Comparison of ENCODE assay signal across 10 mouse cellular contexts in the genomic region with DNA sequence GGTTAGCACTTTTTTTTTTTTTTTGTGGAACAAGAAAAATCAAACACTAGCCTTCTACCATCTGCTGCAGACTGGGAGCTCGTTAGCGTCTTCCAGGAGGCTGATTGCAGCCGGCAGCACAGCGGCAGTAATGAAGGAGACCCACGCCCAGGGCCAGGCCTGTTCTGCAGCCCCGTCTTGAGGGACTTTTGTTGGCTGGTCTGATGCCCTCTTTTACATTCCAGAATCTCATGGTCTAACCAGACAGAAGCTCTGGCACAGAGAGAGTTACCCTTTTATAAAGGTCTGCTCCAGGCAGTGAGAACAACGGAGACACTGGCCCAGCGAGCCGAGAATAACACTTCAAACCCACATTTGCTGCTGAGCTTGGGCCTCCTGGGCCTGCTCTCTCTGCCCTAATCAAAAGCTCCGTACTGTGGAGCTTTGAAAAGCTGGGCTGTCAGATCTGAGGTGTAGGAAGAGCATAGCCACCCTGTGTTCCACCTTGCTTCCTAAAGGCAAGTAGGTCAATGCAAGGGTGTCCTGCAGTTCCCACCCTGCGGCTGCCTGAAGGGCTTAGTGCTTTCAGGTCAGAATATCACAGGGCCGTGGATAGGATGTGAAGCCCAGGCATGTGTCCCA.
DNase-seq lines count a peak whose midpoint lies in the region; ATAC-seq and TF ChIP-seq lines count a peak whose summit lies in the region.
"Had no signal": no experiment of that assay in that cellular context is flagged by ENCODE, and none has a peak within 500 bp of the region (broad histone marks: within the 10 kb centered on the region; RNA-seq: fewer than 3 reads in every experiment).

No protein-coding gene starts in this region.

- H3K4me3 ChIP-seq in left cerebral cortex, adult 2 months = no peak overlapping the region
- H3K4me3 ChIP-seq in forebrain, embryonic 15.5 days = no peak overlapping the region
- no peak overlapping the region for H3K4me3 ChIP-seq in limb, embryonic 15.5 days
- H3K4me3 ChIP-seq in lung, postnatal 0 days (ENCODE audit: low read depth, low read length) = no peak overlapping the region
- H3K4me3 ChIP-seq: megakaryocyte, embryonic 14.5 days had no signal

- intact Hi-C loops in left cerebral cortex, adult 2 months (cut with DNase I) = no loop called here

- H3K36me3 ChIP-seq in forebrain, embryonic 15.5 days = no peaks in the 10 kb centered on the region
- H3K36me3 ChIP-seq in limb, embryonic 15.5 days = no peaks in the 10 kb centered on the region
- H3K36me3 ChIP-seq in lung, postnatal 0 days (ENCODE audit: insufficient read depth, low read length) = no peaks in the 10 kb centered on the region

- H3K27me3 ChIP-seq in forebrain, embryonic 15.5 days = no peaks in the 10 kb centered on the region
- no peaks in the 10 kb centered on the region for H3K27me3 ChIP-seq in limb, embryonic 15.5 days
- H3K27me3 ChIP-seq in lung, postnatal 0 days (replicated peaks; ENCODE audit: insufficient read depth, low read length) = no peaks in the 10 kb centered on the region

- peaks cover 37% of the 10 kb centered on the region for H3K4me1 ChIP-seq in forebrain, embryonic 15.5 days
- H3K4me1 ChIP-seq in limb, embryonic 15.5 days = peaks cover 12% of the 10 kb centered on the region
- no peaks in the 10 kb centered on the region for H3K4me1 ChIP-seq in lung, postnatal 0 days (ENCODE audit: insufficient read depth, low read depth, low read length)

- no peak for TF ChIP-seq EP300 in lung, postnatal 0 days (IDR thresholded peaks at IDR 0.05)

- 14% methylated on average over 12 of the region's 12 CpGs for WGBS in forebrain, embryonic 15.5 days
- WGBS in limb, embryonic 15.5 days = 39% methylated on average over 12 of the region's 12 CpGs
- 56% methylated on average over 12 of the region's 12 CpGs for WGBS in lung, postnatal 0 days

- H3K9ac ChIP-seq in forebrain, embryonic 15.5 days (replicated peaks) = peak overlapping the region; percentile 10
- no peak overlapping the region for H3K9ac ChIP-seq in limb, embryonic 15.5 days
- no peak overlapping the region for H3K9ac ChIP-seq in lung, postnatal 0 days (replicated peaks; ENCODE audit: low read depth)

- H3K4me2 ChIP-seq in forebrain, embryonic 15.5 days (replicated peaks) = no peak overlapping the region
- no peak overlapping the region for H3K4me2 ChIP-seq in limb, embryonic 15.5 days
- no peak overlapping the region for H3K4me2 ChIP-seq in lung, postnatal 0 days (replicated peaks; ENCODE audit: low read depth, low read length)

- ATAC-seq in forebrain, embryonic 15.5 days (replicated peaks) = peak; percentile 27
- no peak for ATAC-seq in limb, embryonic 15.5 days (ENCODE audit: insufficient number of reproducible peaks, low FRiP score, low TSS enrichment, low read depth)
- no peak for ATAC-seq in lung, postnatal 0 days

- no peak for TF ChIP-seq CTCF in left cerebral cortex, adult 2 months (IDR thresholded peaks at IDR 0.05)
- TF ChIP-seq CTCF in lung, postnatal 0 days (IDR thresholded peaks at IDR 0.05) = no peak

- H3K9me3 ChIP-seq in forebrain, embryonic 15.5 days = no peaks in the 10 kb centered on the region
- H3K9me3 ChIP-seq in limb, embryonic 15.5 days = no peaks in the 10 kb centered on the region
- no peaks in the 10 kb centered on the region for H3K9me3 ChIP-seq in lung, postnatal 0 days (ENCODE audit: low read length)
- H3K9me3 ChIP-seq: megakaryocyte, embryonic 14.5 days had no signal

- H3K27ac ChIP-seq in left cerebral cortex, adult 2 months = peak overlapping the region; percentile 94
- H3K27ac ChIP-seq in forebrain, embryonic 15.5 days (replicated peaks) = peak overlapping the region; percentile 95
- H3K27ac ChIP-seq in limb, embryonic 15.5 days = peak overlapping the region; percentile 47; the same call in 1 of the 2 replicates
- no peak overlapping the region for H3K27ac ChIP-seq in lung, postnatal 0 days (ENCODE audit: low read length)

- DNase-seq in left cerebral cortex, adult 2 months (ENCODE audit: extremely low spot score in 1 of 2, low spot score in 2 of 2) = peak in 1 of 2 experiments; percentile 48
- no peak for DNase-seq in left cerebral cortex, adult 8-10 months (ENCODE audit: low spot score in 2 of 2)
- peak; percentile 52 for DNase-seq in right cerebral cortex, postnatal 4 days
- no peak for DNase-seq in ovary, postnatal 36 days (ENCODE audit: low spot score)
- DNase-seq in kidney, postnatal 14 days = no peak
- DNase-seq in lung, postnatal 0 days (ENCODE audit: low spot score) = no peak
- DNase-seq: gastrocnemius, postnatal 14 days had no signal
